Mouse (Mus musculus) gastrocnemius, adult 2 months (tissue): ENCODE results near the gene Als2cr12. TPM values are rescaled to one million over a fixed set of nuclear protein-coding genes. Genes with fewer than 3 reads are reported as not detected.
"Not testable (repeated sequence)": the region's sequence is repeated elsewhere in the genome, so short reads cannot be mapped to it uniquely, and the experiment has no call there.

Experiments
- DNase-seq: peaks from one replicate; pipeline ENCODE4 v3.0.0; 2022
- H3K27ac ChIP-seq: fragments of 200-600 bp; 2 replicates; pipeline ENCODE4 v1.8.1; 2022; ENCODE audit warnings: mild to moderate bottlenecking
- H3K4me3 ChIP-seq: fragments of 200-600 bp; 2 replicates; pipeline ENCODE4 v1.8.1; 2022; ENCODE audit warnings: mild to moderate bottlenecking, moderate library complexity
- CTCF ChIP-seq: fragments of 200-600 bp; IDR thresholded peaks from 2 replicates; pipeline ENCODE4 v1.8.1; 2022; ENCODE audit warnings: antibody characterized with exemption, mild to moderate bottlenecking, moderate library complexity
- intact Hi-C: fragments of 180-260 bp; cut with DNase I; formaldehyde crosslinking; loops from one replicate; pipeline ENCODE4 v1.15.1; 2025
- total RNA-seq, 2 experiments: library from RNA; stranded (reverse); gene quantifications; 2 replicates each; pipeline ENCODE4 v1.2.3; 2021

Als2cr12 gene
- total RNA-seq, 2 experiments from 2014 or later: not detected

DNA sequence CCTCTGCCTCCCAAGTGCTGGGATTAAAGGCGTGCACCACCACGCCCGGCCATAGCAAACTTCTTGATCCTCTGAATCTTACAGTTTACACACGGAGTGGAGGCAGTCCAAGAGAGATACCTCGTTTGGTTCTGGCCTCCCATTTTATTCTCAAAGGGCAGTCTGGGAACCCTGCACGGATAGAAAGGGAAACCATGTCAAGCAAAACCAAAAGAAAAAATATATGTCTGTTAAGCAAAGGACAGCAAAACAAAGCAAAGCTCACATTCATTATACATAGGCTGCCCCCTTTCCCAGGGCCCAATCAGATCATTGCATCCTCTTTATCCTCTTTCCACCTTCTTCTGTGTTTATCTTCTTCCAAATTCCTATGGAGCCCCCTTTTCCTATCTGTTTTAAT lies 82.0 kb downstream of the Als2cr12 start:
- TF ChIP-seq CTCF: no peak
- DNase-seq: no peak
- intact Hi-C loops: no loop called here
- Histone ChIP-seq H3K4me3 (no peak overlapping the region), H3K27ac (no peak overlapping the region)

DNA sequence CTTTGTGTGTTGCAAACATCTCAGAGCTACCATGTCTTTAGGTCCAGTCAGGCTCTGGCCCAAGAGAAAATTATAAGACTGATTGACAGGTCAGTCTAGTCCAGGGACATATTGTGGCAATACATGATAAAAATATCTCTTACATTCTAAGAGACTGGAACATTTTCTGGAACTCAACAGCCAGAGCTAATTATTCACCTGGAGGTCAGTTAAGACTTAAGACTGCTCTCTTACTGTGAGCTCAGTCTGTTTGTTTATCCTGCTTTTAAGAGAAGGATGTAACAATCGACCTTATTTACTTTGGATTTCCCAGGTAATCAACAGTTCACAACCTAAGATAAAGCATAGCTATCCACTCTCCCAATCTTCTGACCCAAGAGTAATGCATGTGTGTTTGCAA lies 85.2 kb downstream of the Als2cr12 start:
- intact Hi-C loops: no loop called here
- no peak for DNase-seq
- peak overlapping the region; percentile 39 for H3K27ac ChIP-seq
- H3K4me3 ChIP-seq: no peak overlapping the region
- TF ChIP-seq CTCF: no peak

DNA sequence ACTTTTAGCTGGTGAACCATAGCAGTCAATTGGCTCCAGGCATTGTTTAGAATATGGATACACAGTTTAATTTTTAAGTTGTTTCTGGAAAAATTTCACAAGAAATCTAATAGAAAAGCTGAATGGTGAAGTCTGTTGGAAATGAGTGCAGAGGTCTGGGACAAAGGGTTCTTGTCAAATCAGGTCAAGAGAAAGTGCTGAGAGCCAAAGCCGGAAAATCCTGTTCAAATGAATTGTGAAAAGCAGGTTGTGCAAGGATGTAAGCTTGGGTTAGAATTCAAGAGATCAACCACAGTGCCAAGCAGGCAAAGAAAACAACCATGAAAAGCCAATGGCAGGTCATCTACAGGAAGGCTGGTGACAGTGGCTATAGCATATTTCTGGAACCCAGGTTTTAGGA lies 85.6 kb downstream of the Als2cr12 start:
- DNase-seq: no peak
- Histone ChIP-seq H3K27ac (peak overlapping the region; percentile 39), H3K4me3 (no peak overlapping the region)
- intact Hi-C loops: no loop called here
- no peak for TF ChIP-seq CTCF

GRCm38 (mm10) chr1:58609591-58609990 lies 86.2 kb downstream of the Als2cr12 start:
- DNase-seq, H3K4me3 ChIP-seq, intact Hi-C loops: not testable (repeated sequence)
- H3K27ac ChIP-seq: peak overlapping the region; percentile 39; the same call in 1 of the 2 replicates

GRCm38 (mm10) chr1:58603738-58604137 lies 92.1 kb downstream of the Als2cr12 start:
- TF ChIP-seq CTCF: no peak
- no peak for DNase-seq
- intact Hi-C loops: no loop called here
- Histone ChIP-seq H3K4me3 (no peak overlapping the region), H3K27ac (peak overlapping the region; percentile 46)

DNA sequence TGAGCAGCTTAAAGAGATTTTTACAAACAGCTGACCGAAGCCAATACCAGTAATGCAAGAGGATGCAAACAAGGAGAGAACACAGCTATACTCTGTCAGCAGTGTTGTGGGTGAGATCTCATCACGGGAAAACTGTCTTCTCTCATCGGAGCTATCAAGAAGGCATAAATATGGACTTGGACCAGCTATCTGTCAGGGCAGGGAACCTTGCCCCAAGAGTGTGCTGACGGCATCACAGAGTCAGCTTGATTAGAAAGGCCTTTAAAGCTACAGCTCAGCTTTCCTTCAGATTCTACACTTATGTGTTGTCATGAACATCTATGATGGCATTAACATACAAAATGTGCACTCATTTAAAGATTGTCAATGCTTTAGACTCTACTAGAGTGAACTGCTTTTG lies 93.1 kb downstream of the Als2cr12 start:
- TF ChIP-seq CTCF: no peak
- H3K4me3 ChIP-seq: no peak overlapping the region
- intact Hi-C loops: no loop called here
- no peak overlapping the region for H3K27ac ChIP-seq
- DNase-seq: no peak

Other genes with a start within 250 kb of the Als2cr12 start
- 10 to 100 TPM; 12.5 to 12.7 TPM for gene Orc2, start 190.9 kb downstream of the Als2cr12 start, total RNA-seq
- 10 to 100 TPM in 1 of 2 experiments, 1 to 10 TPM in 1; 7.8 to 14.2 TPM for gene Fam126b, start 109.7 kb downstream of the Als2cr12 start, total RNA-seq
- 100 to 1,000 TPM; 137 to 239 TPM for gene Ndufb3, start 109.6 kb downstream of the Als2cr12 start, total RNA-seq
- gene Cflar, start 15.5 kb upstream of the Als2cr12 start, total RNA-seq: 10 to 100 TPM; 38.8 to 58.6 TPM
- 1 to 10 TPM; 2.6 to 2.7 TPM for gene Casp8, start 99.4 kb upstream of the Als2cr12 start, total RNA-seq